Mouse (Mus musculus) adrenal gland, adult (tissue): ENCODE data around the gene Slfn14.
A peak's percentile ranks its signal among the peaks of the same experiment; 100 is the strongest.
"Not testable (repeated sequence)": the region's sequence is repeated elsewhere in the genome, so short reads cannot be mapped to it uniquely, and the experiment has no call there.

Experiments used
- DNase-seq, 2 experiments: peaks; one replicate each; pipeline ENCODE4 v3.0.0; 2022 to 2023; ENCODE audit warnings: low spot score in 1 of 2; ENCODE audit not compliant: inconsistent age in 2 of 2

The Slfn14 gene

DNA sequence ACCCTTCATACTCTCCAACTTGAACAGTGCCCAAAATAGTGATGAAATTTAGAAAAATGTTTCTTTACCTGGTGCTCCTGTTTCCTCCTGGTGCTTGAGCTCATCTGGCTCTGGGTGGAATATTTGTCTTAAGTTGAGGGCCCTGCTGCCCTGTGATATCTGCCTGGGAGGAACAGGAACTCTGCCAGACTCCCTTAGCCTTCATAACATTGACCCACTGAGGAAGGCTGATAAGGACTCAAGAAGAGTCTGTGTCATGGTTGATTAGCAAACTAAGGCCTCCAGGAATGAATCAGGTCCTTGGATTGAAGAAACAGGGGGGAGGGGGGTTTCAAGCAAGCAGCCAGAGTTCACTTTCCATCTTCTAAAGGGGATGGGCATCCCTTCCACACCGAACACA lies at the start of gene Slfn14:
Gene Slfn14, minus strand, starts transcription at position 161 of the 400 bp plus-strand sequence.
- no peak for DNase-seq

DNA sequence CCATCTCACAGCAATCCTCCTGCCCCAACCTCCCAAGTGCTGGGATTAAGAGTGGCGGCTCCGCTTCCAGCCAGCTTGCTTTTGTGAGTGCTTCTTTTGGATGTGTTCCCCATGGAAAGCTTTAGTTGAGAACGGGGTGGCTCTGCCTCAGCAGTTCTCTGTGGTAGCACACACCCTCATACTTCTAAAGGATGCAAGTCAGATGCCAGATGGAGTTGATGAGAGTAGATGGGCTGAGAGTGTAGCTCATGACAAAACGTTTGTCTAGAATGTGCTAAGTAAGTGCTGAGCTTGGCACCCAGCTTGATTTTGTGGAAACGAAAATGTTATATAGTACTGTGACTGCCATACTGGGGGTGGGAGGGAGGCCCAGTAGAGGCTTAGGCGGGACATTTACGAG lies 49.3 kb upstream of the Slfn14 start:
- no peak for DNase-seq

DNA sequence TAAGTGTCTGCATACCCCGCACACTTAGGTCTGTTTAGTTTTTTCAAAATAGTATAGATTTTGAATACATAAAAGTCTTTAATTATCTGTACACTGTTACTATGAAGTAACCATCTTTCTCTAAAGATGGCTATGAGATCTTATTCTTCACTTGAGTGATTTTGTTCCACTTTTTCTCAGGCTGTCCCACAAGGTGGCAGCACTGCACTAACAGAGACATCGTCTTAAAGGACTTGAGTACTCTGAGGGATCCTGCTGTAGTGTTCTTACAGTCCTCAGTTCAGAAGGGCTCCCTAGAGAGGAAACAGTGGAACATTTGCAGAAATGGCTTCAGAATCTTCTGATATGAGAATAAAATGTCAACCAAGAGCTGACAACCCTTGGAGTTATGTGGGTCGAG lies 40.9 kb upstream of the Slfn14 start:
- peak; percentile 26 to 71 for DNase-seq

DNA sequence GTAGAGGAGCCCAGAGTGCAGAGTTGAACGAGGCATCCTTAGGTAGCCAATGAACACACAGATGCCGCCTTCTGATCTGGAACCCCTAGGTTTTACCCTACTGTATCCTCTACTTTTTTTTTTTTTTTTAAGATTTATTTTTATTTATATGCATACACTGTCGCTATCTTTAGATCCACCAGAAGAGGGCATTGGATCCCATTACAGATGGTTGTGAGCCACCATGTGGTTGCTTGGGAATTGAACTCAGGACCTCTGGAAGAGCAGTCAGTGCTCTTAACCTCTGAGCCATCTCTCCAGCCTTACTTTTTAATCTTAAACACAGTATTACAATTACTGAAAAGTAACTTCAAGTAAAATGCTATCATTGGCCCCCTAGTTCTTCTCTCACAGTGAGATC lies 40.2 kb upstream of the Slfn14 start:
- not testable (repeated sequence) for DNase-seq

DNA sequence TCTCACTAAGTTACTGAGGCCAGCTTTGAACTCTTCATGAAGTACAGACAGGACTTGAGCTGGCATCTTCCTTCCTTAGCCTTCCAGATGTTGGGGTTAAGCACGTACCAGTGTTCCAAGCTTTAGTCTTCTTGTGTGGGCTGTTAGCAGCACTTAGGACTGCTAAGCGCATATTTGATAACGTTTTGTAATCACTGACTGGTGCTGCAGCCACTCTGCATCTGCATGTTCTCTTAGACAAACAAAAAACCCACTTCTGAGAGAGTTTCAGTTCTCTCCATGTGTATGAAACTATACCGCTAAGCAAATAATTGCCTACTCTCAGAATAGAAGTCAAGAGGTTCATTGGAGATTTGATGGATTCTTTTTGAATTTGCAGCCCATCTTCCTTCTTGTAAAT lies 32.5 kb upstream of the Slfn14 start:
- DNase-seq = no peak

DNA sequence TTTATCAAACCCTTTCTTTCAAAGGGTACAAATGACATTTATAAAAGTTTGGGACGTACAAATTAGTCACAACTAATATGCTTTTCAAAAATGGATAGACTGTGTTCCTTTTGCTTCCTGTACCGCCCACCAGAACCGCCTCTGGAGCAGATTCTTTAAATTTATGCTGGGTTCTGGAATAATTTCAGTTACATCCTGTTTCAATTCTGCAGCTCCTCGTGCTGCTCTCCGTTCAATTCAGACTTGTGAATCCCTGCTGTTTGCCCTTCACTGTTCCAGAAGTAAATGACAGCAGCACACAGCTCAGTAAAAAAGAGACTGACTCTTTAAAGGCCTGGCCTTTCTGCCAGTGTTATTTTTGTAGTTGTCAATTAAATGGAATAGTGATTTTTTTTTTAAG lies 25.9 kb upstream of the Slfn14 start:
- no peak for DNase-seq

DNA sequence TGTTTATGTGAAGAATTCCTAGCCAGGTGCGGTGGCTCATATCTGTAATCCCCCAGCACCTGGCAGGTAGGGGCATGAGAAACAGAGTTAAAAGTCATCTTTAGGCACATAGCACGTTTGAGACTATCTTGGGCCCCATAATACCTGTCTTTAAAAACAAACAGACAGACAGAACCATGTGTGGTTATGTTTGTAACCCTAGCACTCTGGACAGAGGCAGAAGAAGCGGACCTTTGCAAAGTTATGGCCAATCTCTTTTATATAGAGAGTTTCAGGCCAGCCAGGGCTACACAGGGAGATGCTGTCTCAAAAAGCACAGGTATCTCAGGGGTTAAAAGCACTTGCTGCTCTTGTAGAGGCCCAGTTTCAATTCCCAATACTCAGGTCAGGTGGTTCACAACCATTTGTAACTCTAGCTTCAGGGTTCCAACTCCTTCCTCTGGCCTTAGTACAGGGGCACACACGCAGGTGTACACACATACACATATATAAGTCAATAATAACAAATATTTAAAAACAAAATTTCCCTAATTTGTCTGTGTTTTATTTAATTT lies 20.3 kb upstream of the Slfn14 start:
- no peak for DNase-seq

DNA sequence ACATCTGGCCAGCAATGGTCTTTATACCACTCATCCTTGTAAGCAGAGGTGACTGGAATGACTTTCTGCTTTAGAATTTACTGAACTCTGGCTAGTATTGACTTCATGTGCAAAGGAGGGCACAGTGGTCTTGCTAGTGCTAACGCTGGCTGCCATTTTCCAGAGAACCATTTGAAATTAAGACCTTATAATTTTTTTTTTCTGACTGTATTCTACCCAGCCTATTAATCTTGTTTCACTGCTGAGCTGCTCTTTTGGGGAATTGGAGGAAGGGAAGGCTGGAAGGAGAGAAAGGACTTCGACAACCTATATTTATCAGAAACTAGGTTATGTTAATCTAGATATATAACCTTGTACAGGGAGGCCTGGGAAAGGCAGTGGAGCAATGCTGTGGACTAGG lies 18.0 kb upstream of the Slfn14 start:
- no peak for DNase-seq

DNA sequence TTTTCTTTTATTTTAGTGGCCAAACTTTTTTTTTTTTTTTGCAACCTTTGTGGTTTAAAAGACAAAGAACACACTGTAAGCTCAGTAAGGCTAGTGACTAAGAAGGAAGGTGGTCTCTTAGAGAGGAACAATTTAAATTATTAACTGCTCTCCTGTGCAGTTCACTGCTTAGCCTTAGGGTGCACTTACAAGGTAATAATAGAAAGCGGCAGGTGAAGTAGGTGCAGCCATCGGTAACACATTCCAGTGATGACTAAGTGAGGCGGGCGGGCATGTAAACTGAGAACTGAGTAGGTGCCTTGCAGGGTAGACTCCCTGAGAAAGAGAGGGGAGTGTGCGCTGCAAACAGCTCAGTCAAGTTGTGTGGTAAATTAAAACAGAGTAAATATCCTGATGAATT lies 17.2 kb upstream of the Slfn14 start:
- DNase-seq = peak in 1 of 2 experiments; percentile 39

DNA sequence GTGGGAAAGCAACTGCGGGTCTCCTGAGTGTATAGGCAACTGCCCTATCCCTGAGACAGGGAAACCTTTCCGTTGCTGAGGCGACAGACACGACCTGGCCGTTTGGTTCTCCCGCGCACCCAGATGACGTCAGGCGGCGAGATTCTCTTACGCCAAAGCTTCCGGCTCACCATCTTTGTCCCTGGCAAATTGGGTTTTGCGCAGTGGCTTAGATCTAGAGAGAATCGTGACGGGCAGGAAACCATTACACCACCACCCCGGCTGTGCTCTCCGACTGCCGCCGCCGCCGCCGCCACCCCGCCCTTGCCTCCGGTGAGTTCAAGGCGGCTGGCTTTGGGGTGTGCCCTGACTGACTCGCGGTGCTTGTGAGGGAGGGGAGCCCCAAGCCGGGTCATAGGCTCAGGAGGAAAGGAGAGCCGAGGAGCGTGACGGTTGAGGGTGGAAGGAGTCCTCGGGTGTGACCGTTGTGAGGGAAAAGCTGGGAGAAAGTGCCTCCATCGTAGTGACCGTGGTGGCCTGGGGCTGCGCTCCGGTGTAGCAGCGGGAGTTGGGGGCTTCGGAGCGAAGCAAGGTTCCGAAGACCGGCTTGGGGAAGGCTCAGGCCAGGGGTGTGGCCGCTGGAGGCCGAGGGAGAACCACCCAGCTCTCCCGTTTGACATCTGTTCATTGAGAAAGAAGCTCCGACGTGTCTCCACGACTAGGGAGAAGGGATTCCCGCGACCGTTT lies 16.2 kb upstream of the Slfn14 start, which contains the start of gene Pex12:
Gene Pex12, minus strand, starts transcription at position 61 of the 726 bp plus-strand sequence.
- peak; percentile 94 to 99 for DNase-seq

DNA sequence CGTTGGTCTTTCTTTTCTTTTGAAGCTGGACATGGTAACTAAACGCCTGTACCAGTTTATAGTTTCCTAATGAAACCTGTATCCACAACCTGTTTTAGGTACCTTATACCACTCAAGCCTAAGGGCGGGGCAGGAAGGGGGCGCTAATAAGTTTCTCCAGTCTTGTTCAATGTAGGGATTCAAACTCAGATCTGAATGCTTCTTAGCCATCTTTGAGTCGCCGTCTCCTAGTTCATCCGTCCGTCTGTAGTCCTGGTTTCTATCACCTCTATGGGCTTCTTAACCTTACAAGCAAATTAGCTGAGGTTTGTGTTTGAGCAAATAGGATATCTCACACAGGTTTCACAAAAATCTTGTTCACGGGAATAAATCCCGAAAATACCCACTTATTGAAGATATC lies 15.6 kb upstream of the Slfn14 start:
- no peak for DNase-seq

DNA sequence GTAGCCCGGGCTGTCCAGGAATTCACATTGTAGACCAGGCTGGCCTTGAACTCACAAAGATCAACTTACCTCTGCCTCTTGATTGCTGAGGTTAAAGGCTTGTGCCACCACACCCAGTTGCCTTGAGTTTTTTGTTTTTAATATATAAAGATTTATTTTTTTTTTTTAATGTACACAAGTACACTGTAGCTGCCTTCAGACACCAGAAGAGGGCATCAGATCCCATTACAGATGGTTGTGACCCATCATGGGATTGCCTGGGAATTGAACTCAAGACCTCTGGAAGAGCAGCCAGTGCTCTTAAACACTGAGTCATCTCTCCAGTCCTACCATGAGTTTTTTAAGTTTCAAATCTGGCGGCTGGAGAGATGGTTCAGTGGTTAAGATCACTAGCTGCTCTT lies 14.9 kb upstream of the Slfn14 start:
- peak in 1 of 2 experiments; percentile 27 for DNase-seq

DNA sequence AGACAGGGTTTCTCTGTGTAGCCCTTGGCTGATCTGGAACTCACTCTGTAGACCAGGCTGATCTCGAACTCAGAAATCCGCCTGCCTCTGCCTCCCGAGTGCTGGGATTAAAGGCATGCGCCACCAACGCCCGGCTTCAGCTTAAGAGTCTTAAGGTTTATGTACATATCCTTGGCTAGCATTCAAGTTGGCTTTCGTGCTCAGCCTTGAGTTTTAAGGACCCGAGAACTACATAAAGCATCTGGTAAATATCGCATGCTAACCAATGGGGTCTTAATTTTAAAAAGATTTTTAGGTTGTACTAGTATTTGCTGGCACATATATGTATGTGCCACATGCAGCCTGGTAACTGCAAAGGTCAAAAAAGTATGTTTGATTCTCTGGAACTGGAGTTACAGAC lies 13.2 kb upstream of the Slfn14 start:
- peak in 1 of 2 experiments; percentile 39 for DNase-seq

DNA sequence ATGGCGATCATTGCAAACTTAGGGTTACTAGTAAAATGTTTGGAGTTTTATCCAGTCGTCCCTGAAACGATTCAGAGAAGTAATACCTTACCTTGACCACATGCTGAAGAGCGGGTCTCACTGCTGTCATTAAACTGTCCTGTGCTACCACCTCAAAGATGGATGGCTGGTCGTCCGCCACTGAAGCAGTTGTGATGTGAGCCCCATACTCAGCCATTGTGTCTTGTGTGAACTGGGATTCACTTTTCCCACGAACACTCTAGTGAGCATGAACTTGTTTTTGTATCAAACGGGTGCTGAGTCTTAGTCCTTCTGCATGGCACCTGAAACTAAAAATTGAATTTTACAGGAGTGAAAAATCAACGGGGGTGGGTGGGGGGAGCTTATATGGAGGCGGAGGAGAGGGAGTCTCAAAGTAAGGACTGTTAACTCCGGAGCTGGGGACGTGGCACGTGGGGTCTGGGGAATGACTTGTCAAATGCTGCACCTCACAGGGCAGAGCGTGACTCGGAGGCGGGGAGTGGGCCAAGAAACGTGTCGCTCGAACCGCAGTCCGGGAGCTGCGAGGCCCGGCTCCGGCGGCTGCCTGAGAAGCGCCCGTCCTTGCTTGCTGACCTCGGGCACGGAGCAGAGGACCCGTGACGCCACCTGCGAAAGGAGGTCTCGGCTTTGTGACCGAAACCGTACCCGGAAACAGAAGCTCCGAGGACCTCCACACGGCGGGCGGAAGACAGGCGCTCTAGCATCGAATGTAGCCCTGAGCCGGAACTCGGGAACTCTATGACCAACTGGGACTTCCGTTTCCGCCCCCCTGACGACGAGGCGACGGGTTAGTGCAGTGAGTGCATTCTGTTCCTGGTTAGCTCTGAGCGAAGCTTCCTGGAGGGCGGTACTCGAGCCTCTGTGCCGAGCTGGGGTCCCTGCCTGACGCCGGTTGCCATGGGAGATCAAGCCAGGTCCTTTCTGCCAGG lies 12.0 kb upstream of the Slfn14 start, which contains the start of gene Ap2b1:
Gene Ap2b1, plus strand, starts transcription at position 800 of the 971 bp plus-strand sequence.
- peak; percentile 96 to 98 for DNase-seq

DNA sequence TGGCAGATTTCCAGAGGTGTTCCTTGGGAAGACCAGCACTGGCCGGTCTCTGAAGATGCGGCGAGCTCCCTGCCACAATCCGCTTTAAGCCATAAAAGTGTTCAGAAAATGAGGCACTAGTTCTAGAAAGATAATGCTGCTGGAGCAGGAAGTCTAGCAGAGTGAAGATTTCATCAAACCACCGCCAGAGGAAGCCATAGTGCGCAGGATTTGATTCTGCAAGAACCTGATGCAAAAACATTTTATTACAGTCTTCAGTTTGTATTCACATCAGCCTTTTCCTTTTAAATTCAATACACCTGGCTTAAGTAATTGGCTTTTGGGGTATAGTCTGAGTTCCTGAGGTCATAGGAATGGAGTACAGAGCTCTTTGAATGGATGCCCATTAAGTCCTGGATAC lies 11.3 kb upstream of the Slfn14 start:
- peak in 1 of 2 experiments; percentile 55 for DNase-seq

DNA sequence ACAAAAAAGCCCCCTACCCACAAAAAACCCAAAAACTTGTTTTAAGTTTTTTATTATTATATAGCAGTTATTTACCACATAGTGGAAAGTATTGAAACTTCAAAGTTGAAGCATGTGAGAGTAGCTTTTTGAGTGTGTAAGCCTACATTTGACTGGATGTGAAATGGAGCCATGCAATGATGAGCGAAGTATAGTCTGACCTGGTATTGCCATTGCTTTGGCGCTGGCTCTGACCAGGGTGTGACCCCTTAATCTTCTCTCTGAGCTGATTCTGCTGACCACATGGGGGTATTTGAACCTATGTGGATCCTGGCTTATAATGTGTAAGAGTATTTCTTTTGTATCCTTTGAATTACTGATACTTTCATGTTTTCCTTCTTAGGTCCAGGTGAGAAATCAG lies 7.6 kb upstream of the Slfn14 start:
- DNase-seq = no peak

DNA sequence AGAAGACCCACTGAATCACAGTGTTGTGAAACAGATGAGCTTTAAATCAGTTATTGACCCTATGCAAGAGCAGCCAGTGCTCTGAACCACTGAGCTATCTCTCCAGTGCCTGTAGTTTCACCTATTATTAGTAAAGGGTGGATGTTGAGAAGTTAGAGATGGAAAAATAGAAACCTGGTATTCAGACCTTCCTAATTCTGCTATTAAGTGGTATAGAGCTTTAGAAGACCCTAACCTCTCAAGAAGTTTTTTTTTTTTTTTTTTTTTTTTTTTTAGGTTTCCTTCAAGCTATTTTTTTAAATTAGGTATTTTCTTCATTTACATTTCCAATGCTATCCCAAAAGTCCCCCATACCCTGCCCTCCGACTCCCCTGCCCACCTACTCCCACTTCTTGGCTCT lies 6.7 kb upstream of the Slfn14 start:
- DNase-seq = no peak

DNA sequence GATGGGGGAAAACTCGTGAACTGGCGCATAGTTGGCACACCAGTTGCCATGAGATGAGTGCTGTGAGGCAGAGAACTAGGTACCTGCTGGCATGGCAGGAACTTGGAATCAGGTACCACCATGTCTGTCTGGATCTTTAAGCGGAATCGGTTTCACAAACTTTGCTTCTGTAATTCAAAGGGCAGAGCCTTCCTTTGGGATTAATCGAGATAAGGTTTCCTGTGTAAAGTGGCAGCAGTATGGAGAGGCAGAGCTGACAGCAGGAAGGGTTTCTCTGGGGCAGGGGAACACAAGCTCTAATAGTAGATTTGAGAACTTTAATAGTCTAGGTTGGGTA lies 5.7 kb upstream of the Slfn14 start:
- DNase-seq = peak in 1 of 2 experiments; percentile 70

DNA sequence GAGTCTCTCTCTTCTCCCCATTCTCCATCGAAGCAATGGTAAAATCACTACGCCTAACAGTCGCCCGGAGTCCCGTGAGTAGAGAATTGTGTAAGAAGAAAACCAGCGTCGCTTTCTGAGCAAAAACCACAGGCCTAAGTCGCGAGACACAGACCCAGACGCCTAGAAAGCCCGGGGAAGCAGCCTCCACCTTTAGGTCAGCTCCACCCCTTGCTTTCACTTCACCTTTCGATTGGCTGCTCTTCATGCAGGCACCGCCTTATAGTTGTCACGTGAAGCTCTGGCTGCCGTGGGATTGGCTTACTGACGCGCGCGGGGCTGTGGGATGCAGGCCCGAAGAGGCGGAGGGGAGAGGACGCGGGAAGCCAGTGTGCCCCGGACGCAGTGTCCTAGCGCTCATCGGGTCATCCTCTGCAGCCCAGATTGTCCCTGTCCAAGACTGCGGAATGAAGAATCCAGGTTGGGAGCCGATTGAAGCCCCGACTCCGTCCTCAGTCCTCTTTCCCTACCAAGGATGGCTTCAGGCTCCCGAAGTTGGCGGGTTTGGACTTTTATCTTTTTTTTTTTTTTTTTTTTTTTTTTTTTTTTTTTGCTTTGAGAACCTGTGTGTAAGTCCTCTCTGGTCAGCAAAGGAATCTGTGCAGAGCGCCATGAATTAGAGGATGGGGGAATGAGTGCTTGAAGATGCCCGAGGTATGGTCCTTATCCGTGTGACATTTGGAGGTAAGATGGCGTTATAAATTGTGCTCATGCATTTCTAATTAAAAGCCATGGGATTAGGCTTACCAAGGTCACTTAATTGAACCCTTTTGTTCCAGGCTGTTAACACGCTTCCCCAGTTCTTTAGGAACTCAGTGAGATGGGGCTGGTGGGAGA lies 5.1 kb upstream of the Slfn14 start:
- DNase-seq = peak; percentile 97 to 98

DNA sequence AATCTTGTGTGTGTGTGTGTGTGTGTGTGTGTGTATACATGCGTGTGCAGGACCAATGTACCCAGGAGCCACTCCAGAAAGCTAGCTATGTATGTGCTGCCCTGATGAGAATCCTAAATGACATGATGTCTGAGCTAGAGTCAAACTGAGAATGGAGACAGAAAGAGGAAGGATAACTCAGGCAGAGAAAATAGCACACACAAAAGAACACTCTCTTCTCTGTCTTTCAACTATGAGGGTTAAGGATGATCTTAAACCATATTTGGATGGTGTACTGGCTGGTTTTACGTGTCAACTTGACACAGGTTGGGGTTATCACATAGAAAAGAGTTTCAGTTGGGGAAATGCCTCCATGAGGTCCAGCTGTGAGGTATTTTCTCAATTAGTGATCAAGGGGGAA lies 3.1 kb upstream of the Slfn14 start:
- no peak for DNase-seq

DNA sequence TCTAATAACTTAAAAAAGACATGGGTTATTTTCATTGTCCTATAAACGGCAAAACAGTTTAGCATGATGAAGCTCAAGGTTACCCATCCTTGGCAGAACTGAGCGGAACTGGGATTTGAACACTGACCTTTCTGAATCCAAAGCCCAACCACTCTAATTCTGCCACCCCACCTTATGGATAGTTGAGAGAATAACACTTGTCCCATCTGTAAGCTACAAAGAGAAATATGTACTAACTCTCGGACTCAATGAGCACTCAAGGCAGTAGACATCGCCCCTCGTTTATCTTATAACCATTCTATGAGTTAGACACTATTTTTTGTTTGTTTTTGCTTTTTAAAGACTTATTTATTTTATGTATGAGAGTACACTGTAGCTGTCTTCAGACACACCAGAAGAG lies 2.5 kb upstream of the Slfn14 start:
- DNase-seq = no peak
